Mouse (Mus musculus) T-helper 1 cell (primary cell): ENCODE results near the gene Hdac4.

Experiments
- in situ Hi-C: fragments of 300-600 bp; cut with MboI, MseI; formaldehyde crosslinking; loops from one replicate; pipeline ENCODE4 v1.15.1; 2025; ENCODE audit warnings: high pct_unique_total_duplicates

Gene Hdac4

DNA sequence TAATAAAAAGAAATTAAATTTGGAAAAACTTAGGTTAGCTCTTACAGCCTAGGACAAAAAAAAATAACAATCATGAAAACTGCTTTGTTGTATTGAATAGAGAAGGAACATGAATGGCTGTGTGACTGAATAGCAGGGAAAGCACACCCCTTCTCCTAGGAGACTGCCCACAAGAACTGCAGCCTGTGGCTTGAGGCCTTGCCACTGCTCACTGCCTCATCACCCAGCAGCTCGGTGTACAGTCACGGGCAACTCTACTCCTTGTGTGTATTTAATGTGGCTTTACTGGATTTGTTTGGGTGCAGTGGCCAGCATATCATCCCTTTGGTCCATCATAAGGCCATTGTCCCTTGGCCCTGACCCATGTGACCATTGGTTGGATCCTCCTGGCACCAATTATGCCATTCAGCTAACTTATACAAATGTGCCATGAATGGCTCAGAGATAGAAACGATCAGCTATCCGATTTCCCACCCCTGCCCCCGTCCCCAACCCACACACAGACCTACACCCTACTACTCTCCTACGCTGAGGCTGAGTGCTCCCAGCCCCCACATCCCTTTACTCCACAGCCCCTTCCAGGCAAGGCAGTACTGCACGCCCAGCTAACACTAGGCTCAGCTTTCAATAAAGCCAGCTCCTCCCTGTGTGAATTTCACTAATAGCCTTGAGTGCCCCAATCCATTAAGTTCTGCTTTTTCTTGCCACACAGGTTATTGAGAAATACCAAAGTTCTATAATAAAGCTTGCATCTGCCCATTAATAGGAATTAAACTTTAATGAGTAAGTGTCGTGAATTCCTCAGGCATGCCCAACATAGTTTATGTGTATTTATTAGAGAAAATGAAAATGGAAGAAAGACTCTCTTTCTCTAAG lies 134.1 kb downstream of the Hdac4 start:
- in situ Hi-C loops: no loop called here

- in situ Hi-C loops: no loop called here
These were observed 134.9 kb downstream of the Hdac4 start for GRCm38 (mm10) chr1:92060532-92061064.

DNA sequence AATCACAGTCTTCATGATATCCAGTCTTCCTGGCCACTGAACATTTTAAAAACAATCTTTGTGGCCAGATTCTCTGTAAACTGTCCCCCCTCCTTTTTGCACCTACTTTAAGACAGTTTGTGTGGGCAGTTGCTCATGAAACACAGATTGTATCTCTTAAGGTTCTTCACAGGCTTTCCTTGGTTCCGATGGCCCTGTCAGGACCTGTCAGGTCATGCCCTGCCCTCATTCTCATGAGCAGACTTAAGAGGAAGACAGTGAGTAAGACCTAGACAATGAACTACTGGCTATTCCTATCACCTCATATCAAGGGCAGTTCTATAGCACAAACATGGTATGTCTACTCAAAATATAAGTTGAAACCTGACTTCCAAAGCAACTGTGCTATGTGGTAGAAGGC lies 135.9 kb downstream of the Hdac4 start:
- in situ Hi-C loops: no loop called here

DNA sequence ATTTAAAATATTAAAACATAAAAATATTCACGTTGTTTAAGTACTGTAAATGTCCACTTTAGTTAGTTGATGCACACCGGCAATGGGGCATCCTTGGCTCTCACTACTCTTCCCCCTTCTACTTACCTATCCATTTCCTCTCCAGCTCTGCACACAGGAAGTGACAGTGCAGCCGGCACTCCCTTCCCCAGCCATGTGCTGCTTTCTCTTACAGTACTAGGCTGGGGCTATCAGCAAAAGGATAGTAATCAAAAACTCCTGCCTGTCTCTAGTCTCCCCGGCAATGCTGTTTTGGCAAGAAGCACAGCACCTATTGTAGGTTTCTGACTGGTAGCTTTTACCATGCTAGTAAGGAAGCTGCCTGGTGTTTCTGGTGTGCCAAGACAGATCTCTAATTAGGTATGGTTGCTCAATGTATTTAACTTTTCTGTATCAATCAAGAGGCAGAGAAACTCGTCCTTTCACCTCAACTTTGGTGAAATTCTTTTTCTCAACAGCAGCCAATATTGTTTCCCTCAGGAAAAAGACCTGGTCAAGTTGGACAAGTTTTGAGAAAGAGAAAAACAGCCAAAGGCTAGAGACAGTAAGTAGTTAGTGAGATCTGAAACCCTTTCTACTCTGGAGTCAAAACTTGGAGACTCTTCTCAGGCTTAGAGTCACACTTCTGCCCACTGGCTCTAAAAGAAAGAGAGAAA lies 136.6 kb downstream of the Hdac4 start:
- in situ Hi-C loops: no loop called here

- in situ Hi-C loops: no loop called here
These were observed 138.4 kb downstream of the Hdac4 start for GRCm38 (mm10) chr1:92057068-92057467.

- in situ Hi-C loops: no loop called here
These were observed 140.3 kb downstream of the Hdac4 start for GRCm38 (mm10) chr1:92055149-92055548.

DNA sequence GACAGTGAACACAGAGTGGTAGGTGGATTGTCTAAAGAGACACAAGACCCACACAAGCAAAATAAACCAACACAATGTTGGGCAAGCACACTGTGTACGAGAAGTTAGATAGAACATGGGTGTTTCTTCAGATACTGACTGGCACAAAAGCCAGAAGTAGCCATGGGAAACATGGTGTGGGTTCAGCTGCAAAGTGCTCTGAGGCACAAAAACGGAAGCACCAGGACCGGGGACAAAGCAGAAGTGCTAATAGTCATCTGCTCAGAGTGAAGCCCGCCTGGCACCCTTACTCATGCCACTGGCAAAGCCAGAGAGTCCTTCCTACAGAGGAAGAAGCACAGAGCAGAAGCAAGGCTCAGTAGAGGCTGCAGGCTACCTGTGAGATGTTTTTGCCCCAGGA lies 143.3 kb downstream of the Hdac4 start:
- in situ Hi-C loops: no loop called here

GRCm38 (mm10) chr1:92051489-92052062 lies 143.9 kb downstream of the Hdac4 start:
- in situ Hi-C loops: no loop called here

DNA sequence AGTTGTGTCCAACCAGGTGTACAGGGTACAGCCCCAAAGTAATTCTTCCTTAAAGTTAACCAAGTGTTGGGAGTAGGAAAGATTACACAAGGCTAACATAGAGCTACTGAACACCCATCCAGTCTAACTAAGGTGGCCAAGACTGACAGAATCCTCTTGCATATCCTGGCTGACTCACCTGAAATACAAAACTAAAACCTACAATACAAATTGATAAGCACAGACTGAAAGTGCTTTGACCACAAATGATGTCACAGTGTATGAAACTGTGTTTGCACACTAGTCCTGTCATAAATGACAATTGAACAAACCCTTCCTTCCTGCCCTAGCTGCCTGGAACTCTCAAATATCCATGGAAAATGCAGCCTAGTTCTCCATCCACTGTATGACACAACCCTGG lies 144.5 kb downstream of the Hdac4 start:
- in situ Hi-C loops: no loop called here

- in situ Hi-C loops: no loop called here
These were observed 144.9 kb downstream of the Hdac4 start for GRCm38 (mm10) chr1:92050566-92050965.

GRCm38 (mm10) chr1:92048415-92049354 lies 146.8 kb downstream of the Hdac4 start:
- in situ Hi-C loops: no loop called here

GRCm38 (mm10) chr1:92045671-92046070 lies 149.8 kb downstream of the Hdac4 start:
- in situ Hi-C loops: no loop called here

- in situ Hi-C loops: no loop called here
These were observed 150.6 kb downstream of the Hdac4 start for GRCm38 (mm10) chr1:92044868-92045267.

DNA sequence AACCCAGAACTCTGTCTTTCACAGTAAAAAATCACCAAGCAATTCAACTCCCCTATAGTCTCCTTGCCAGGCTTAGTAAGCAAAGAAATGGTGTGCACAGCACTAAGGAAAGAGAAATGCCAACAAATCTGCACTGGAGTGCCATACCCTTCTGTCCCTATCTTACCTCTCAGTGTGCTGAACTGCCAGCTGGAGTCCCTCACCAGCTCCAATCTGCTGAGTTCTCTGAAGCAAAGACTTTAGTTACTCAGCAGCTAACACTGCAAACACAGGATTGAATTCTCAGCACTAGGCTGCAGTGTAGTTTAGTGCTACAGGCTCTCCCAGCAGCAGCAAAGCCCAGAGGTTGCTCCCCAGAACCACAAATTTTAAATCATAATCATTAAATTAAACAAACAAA lies 151.5 kb downstream of the Hdac4 start:
- in situ Hi-C loops: no loop called here

GRCm38 (mm10) chr1:92042126-92042525 lies 153.4 kb downstream of the Hdac4 start:
- in situ Hi-C loops: no loop called here

- in situ Hi-C loops: no loop called here
These were observed 154.2 kb downstream of the Hdac4 start for GRCm38 (mm10) chr1:92041290-92041689.

DNA sequence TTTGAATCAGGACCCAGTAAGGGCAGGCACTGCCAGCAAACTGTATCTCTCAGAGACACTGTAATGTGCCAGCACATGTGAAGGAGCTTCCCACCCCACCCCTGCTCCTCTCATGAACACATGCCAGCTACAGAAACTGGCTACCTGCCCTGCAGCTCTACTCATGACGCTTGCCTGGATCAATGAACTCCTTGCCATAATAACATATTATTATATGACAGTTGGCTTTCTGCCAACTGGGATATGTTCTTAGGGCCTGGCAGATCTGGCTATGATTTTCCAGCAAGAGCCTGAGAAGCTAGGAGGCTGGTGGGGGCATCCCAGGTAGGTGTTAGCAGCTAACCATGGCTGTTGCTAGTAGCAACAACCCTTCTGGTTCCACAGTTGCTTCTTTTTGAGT lies 156.8 kb downstream of the Hdac4 start:
- in situ Hi-C loops: no loop called here

DNA sequence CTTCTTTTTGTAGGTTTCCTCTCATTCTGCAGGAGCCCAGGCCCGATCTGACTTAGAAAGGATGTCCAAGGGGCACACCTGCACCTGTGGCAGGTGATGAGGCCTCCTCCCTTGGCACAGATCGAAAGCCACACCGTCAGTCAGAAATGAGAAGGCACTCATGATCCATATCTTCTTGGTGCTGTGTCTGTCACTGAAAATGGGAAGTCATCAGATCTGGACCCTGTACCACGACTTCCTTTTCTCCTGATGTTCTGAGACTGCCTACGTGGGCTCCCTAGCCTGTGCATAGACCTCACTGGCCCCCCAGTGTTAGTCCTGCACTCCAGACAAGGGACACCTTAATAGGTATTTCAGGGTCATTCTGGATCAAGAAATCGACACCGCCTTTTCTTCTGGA lies 158.5 kb downstream of the Hdac4 start:
- in situ Hi-C loops: no loop called here

- in situ Hi-C loops: no loop called here
These were observed 159.7 kb downstream of the Hdac4 start for GRCm38 (mm10) chr1:92035770-92036169.

DNA sequence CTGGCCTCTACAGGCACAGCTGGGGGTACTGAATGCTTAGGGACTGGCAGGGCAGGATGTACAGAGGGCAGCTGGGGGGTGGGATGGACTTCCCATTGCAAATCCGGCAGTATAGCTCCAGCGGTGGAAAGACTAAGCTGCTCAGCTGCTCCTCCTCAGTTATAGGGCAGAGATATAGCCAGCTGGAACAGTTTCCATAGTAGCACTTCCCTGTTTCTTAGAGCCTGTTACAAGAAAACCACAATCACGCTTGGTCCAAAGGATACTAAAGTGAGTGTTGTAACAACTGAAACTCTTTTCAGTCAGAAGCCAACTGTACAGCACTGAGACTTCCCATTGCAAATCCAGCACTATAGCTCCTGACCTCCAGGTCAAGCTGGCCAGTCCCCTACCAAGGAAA lies 161.3 kb downstream of the Hdac4 start:
- in situ Hi-C loops: no loop called here

DNA sequence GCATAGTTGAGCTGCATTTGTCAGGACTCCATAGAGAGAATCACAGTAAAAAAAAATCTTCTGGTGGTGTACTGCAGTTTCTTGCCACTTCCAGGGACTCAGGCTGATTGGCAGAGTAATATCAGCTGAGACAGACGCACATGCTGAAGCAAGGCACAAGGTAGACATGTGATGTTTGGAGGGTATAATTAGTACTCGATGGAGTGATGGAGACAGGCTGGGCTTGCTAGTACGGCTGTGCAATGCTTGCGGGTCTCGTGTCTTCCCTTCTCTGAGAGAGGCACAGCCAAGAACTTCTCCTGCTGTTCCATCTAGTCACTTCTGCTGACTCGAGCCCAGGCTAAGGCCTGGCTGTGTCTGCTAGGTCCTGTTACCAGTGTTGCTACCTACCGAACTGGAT lies 162.0 kb downstream of the Hdac4 start:
- in situ Hi-C loops: no loop called here
